Comparison of ENCODE assay signal across 9 mouse cellular contexts in the genomic region with DNA sequence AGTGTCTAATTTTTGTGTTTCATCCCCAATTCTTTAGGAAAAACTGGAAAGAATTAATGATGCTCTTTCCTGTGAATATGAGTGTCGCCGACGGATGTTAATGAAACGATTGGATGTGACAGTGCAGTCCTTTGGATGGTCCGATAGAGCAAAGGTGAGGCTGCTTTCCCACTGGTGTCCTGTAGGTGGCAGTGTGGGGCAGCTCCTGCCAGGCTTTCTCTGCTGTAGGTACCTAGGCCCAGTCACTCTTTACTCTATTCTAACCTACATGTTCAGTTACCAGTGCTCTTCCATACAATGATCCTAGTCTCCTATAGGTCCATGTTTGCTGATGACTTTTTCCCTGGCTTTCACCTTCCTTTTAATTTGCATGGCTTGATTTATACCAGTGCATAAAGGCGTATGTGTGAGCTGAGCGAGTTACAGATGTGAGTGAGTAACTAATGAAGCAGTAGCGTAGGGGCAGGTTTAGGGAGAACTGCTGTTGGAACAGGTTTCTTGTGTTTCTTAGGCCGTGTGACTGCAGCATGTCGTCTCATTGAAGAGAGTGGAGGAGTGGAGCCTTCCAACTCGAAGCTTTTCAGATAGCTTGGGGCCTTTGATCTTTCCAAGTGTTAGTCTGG. TPM values are rescaled to one million over a fixed set of nuclear protein-coding genes. Genes with fewer than 3 reads are reported as not detected.
DNase-seq lines count a peak whose midpoint lies in the region; ATAC-seq lines count a peak whose summit lies in the region.
"Had no signal": no experiment of that assay in that cellular context is flagged by ENCODE, and none has a peak within 500 bp of the region (broad histone marks: within the 10 kb centered on the region; RNA-seq: fewer than 3 reads in every experiment).

No protein-coding gene starts in this region.

- no peak overlapping the region for H3K4me3 ChIP-seq in forebrain, embryonic 11.5 days (ENCODE audit: low read depth, low read length)
- H3K4me3 ChIP-seq: liver, embryonic 15.5 days had no signal

- no peaks in the 10 kb centered on the region for H3K4me1 ChIP-seq in forebrain, embryonic 11.5 days (replicated peaks; ENCODE audit: control insufficient read depth, insufficient read depth, low read length)
- H3K4me1 ChIP-seq: liver, embryonic 15.5 days had no signal

- peak; percentile 55 for DNase-seq in MN1 (ENCODE audit: low spot score)
- DNase-seq in c-Kit-positive CD71-positive TER-119-negative erythroid progenitor cells, embryonic 14.5 days (ENCODE audit: low read depth), result peak; percentile 21
- DNase-seq in forebrain, embryonic 11.5 days (ENCODE audit: low spot score), result peak; percentile 81
- peak; percentile 73 for DNase-seq in heart, postnatal 4 days
- peak; percentile 32 to 66 for DNase-seq in layer of hippocampus, adult 8-10 months (ENCODE audit: low spot score in 2 of 2)
- peak; percentile 54 for DNase-seq in lung, postnatal 25 days (ENCODE audit: low spot score)
- DNase-seq in retina, postnatal 7 days (ENCODE audit: low read depth, low spot score), result peak; percentile 11
- DNase-seq in thymus, postnatal 4 days, result peak; percentile 86

- 77% methylated on average over 11 of the region's 11 CpGs for WGBS in forebrain, embryonic 11.5 days

- ATAC-seq in forebrain, embryonic 11.5 days (replicated peaks; ENCODE audit: low FRiP score), result peak; percentile 63

- H3K4me2 ChIP-seq in forebrain, embryonic 11.5 days (ENCODE audit: low read depth, low read length, severe bottlenecking), result no peak overlapping the region
- H3K4me2 ChIP-seq: liver, embryonic 15.5 days had no signal

- peaks cover 3% of the 10 kb centered on the region; the same call in 1 of the 2 replicates for H3K36me3 ChIP-seq in forebrain, embryonic 11.5 days (ENCODE audit: control insufficient read depth, insufficient read depth, low read length)

- H3K9ac ChIP-seq in forebrain, embryonic 11.5 days (ENCODE audit: low read length), result no peak overlapping the region
- H3K9ac ChIP-seq: liver, embryonic 15.5 days had no signal

- H3K27ac ChIP-seq in forebrain, embryonic 11.5 days (ENCODE audit: low read depth, low read length), result no peak overlapping the region
- H3K27ac ChIP-seq: liver, embryonic 15.5 days had no signal

- H3K9me3 ChIP-seq in forebrain, embryonic 11.5 days (ENCODE audit: control insufficient read depth, low read length), result no peaks in the 10 kb centered on the region
- H3K9me3 ChIP-seq: liver, embryonic 15.5 days had no signal

- no peaks in the 10 kb centered on the region for H3K27me3 ChIP-seq in forebrain, embryonic 11.5 days (ENCODE audit: control insufficient read depth, insufficient read depth, low read length)
- H3K27me3 ChIP-seq: liver, embryonic 15.5 days had no signal

RNA-seq across cellular contexts. Expression of gene Fam98b, which starts 14.4 kb away (rescaled TPM):
- polyA plus RNA-seq in forebrain, embryonic 11.5 days (2014; fragmentation: Nextera tagmentation; extraction: Ambion mirVana), result 9.2 and 10.2 TPM in 2 replicates
- total RNA-seq in heart, postnatal 4 days (2021), result 10 to 100 TPM; 35.0 to 36.0 TPM
- 10 to 100 TPM; 48.7 to 56.0 (median 51.8) TPM for total RNA-seq in layer of hippocampus, adult 8-10 months (2022)

Comparison
In these comparisons a context has a peak if more than half of its experiments do, and no peak if none do; other contexts are left out.
1. DNase-seq: peak in every context shown above with its lines; median percentile 86 in thymus, postnatal 4 days; 81 in forebrain, embryonic 11.5 days; 73 in heart, postnatal 4 days; 55 in MN1; 54 in lung, postnatal 25 days; 49 in layer of hippocampus, adult 8-10 months; 21 in c-Kit-positive CD71-positive TER-119-negative erythroid progenitor cells, embryonic 14.5 days; 11 in retina, postnatal 7 days.